Mouse (Mus musculus): ENCODE measurements at regions not wholly inside any gene's neighbourhood (a gene's known extent, or its start where the extent isn't known, plus 50 kb on each side); places are given as distances from the start of the nearest gene placed in this dataset.

DNA sequence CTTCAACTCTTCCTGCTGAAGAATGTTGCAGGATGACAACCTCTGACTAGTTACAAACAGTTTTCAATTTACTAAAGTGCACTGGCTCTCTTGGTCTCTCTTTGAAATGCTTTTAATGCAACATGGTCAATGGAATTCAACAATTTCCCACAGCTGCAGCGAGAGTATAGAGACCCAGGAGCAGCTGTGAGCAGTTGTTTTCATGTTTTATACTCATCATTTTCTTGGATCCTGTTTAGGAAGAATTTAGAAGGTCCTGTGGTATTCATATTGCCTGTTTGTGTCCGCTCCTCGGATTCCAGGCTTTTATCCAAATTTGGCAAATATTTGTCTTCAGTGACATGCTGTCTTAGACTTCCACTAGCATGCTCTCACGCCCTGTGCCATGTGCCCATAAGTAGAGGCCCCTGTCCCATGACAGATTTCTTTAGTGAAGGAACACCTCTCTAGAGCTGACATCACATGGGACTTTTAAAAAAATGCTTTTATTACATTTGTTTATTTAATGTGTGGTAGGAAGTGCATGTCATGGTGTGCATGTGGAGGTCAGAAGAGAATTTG is 224.1 kb downstream of the C1d start:
- TF ChIP-seq CTCF (IDR thresholded peaks at IDR 0.05; ENCODE audit: insufficient read depth, low read length): no peak
- no peak for TF ChIP-seq POLR2A (IDR thresholded peaks at IDR 0.05; ENCODE audit: borderline replicate concordance, extremely low read depth, low read depth, low read length)

Measured in lung, adult 2 months (tissue).